Mouse (Mus musculus): Measurements from ENCODE around the gene Esp15. TPM values are rescaled to one million over a fixed set of nuclear protein-coding genes. Genes with fewer than 3 reads are reported as not detected.
"Not testable (repeated sequence)": the region's sequence is repeated elsewhere in the genome, so short reads cannot be mapped to it uniquely, and the experiment has no call there.

Esp15 gene
- not detected for total RNA-seq (2021)
- long read RNA-seq, experiment 1 = 0 reads
- long read RNA-seq, experiment 2 = 0 reads

GRCm38 (mm10) chr17:39640654-39641053 is at the start of gene Esp15:
Gene Esp15 (plus strand): TSS chr17:39640954.
- not testable (repeated sequence) for DNase-seq (ENCODE audit: low spot score in 2 of 2)

- DNase-seq (ENCODE audit: low spot score in 2 of 2) = peak; percentile 50 to 61
These were observed 49.2 kb upstream of the Esp15 start for GRCm38 (mm10) chr17:39591550-39591949.

Other genes with a start within 250 kb of the Esp15 start
- gene Esp18, start 234.6 kb upstream of the Esp15 start, total RNA-seq (2021) = not detected
- gene Esp16, start 104.8 kb upstream of the Esp15 start, total RNA-seq (2021) = not detected